Mouse (Mus musculus): ENCODE data around the gene Kcnd3. TPM values are rescaled to one million over a fixed set of nuclear protein-coding genes. Genes with fewer than 3 reads are reported as not detected.

The Kcnd3 gene
- polyA plus RNA-seq, 1 experiment, result 15.5 TPM

GRCm38 (mm10) chr3:105457657-105458056 lies 5.5 kb downstream of the Kcnd3 start:
- DNase-seq (ENCODE audit: low read depth), result no peak

GRCm38 (mm10) chr3:105466538-105466937 lies 14.4 kb downstream of the Kcnd3 start:
- DNase-seq (ENCODE audit: low read depth), result no peak

- DNase-seq (ENCODE audit: low read depth), result no peak
Measured at GRCm38 (mm10) chr3:105472564-105472963, 20.4 kb downstream of the Kcnd3 start.

GRCm38 (mm10) chr3:105476408-105476807 lies 24.3 kb downstream of the Kcnd3 start:
- DNase-seq (ENCODE audit: low read depth), result no peak

- DNase-seq (ENCODE audit: low read depth), result no peak
Measured at GRCm38 (mm10) chr3:105478876-105479275, 26.7 kb downstream of the Kcnd3 start.

- no peak for DNase-seq (ENCODE audit: low read depth)
Measured at GRCm38 (mm10) chr3:105481419-105481818, 29.3 kb downstream of the Kcnd3 start.

GRCm38 (mm10) chr3:105483651-105484052 lies 31.5 kb downstream of the Kcnd3 start:
- no peak for DNase-seq (ENCODE audit: low read depth)

- no peak for DNase-seq (ENCODE audit: low read depth)
Measured at GRCm38 (mm10) chr3:105487171-105487570, 35.0 kb downstream of the Kcnd3 start.

GRCm38 (mm10) chr3:105489607-105490006 lies 37.5 kb downstream of the Kcnd3 start:
- DNase-seq (ENCODE audit: low read depth), result no peak

- DNase-seq (ENCODE audit: low read depth), result no peak
Measured at GRCm38 (mm10) chr3:105494886-105495285, 42.8 kb downstream of the Kcnd3 start.

- no peak for DNase-seq (ENCODE audit: low read depth)
Measured at GRCm38 (mm10) chr3:105496216-105496615, 44.1 kb downstream of the Kcnd3 start.

GRCm38 (mm10) chr3:105496935-105497334 lies 44.8 kb downstream of the Kcnd3 start:
- DNase-seq (ENCODE audit: low read depth), result no peak

GRCm38 (mm10) chr3:105501071-105501470 lies 48.9 kb downstream of the Kcnd3 start:
- no peak for DNase-seq (ENCODE audit: low read depth)

GRCm38 (mm10) chr3:105504272-105504671 lies 52.1 kb downstream of the Kcnd3 start:
- no peak for DNase-seq (ENCODE audit: low read depth)

- no peak for DNase-seq (ENCODE audit: low read depth)
Measured at GRCm38 (mm10) chr3:105505161-105505872, 53.2 kb downstream of the Kcnd3 start.

GRCm38 (mm10) chr3:105505873-105506170 lies 53.7 kb downstream of the Kcnd3 start:
- no peak for DNase-seq (ENCODE audit: low read depth)

- no peak for DNase-seq (ENCODE audit: low read depth)
Measured at GRCm38 (mm10) chr3:105506592-105506991, 54.5 kb downstream of the Kcnd3 start.

GRCm38 (mm10) chr3:105509321-105509720 lies 57.2 kb downstream of the Kcnd3 start:
- no peak for DNase-seq (ENCODE audit: low read depth)

GRCm38 (mm10) chr3:105511836-105512235 lies 59.7 kb downstream of the Kcnd3 start:
- DNase-seq (ENCODE audit: low read depth), result no peak

- no peak for DNase-seq (ENCODE audit: low read depth)
Measured at GRCm38 (mm10) chr3:105514215-105514614, 62.1 kb downstream of the Kcnd3 start.

GRCm38 (mm10) chr3:105515035-105515434 lies 62.9 kb downstream of the Kcnd3 start:
- no peak for DNase-seq (ENCODE audit: low read depth)

GRCm38 (mm10) chr3:105515640-105516039 lies 63.5 kb downstream of the Kcnd3 start:
- DNase-seq (ENCODE audit: low read depth), result no peak

GRCm38 (mm10) chr3:105520446-105520845 lies 68.3 kb downstream of the Kcnd3 start:
- no peak for DNase-seq (ENCODE audit: low read depth)

- no peak for DNase-seq (ENCODE audit: low read depth)
Measured at GRCm38 (mm10) chr3:105521178-105521631, 69.1 kb downstream of the Kcnd3 start.

Data from gonadal fat pad, adult 2 months (tissue).